Mouse (Mus musculus): Measurements from ENCODE around the gene Gnmt.
"Not testable (repeated sequence)": the region's sequence is repeated elsewhere in the genome, so short reads cannot be mapped to it uniquely, and the experiment has no call there.

Gnmt gene

GRCm38 (mm10) chr17:46728904-46729318 lies at the start of gene Gnmt:
Gene Gnmt, minus strand, starts transcription at chr17:46729168.
- no peak for DNase-seq (ENCODE audit: low read depth, low spot score)

DNA sequence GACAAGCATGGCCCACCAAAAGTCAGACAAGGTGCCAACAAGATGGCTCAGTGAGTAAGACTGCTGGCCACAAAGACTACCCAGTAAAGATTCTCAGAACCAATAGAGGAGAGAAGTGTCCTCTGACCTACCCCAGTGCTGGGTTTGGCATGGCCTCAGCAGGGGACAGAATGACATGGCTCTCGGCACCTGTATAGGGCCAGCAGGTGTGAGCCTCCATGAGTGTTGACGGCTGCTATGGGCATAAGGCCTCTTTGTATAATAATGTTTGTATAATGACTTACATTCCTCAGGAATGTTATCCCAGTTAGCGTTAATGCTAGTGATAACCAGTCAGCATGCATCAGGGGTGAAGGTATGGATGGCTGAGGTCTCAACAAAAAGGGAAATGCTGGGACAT lies 47.1 kb upstream of the Gnmt start:
- DNase-seq (ENCODE audit: low read depth, low spot score): no peak

GRCm38 (mm10) chr17:46775070-46775469 lies 46.1 kb upstream of the Gnmt start:
- no peak for DNase-seq (ENCODE audit: low read depth, low spot score)

DNA sequence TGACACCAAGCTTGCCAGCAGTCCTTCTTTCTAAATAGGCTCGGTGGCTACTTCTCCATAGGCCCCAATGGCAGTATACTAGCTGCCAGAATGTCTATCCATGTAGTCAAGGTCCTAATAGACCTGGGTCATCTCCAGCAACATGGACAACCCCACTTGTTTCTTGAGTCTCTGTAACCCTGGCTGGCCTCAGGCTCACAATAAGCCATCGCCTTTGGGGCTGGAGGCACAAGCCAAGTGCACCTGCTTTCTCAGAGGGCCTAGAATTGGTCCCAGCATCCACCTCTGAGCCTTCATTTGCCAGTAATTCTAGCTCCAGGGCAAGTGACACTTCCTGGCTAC lies 45.1 kb upstream of the Gnmt start:
- no peak for DNase-seq (ENCODE audit: low read depth, low spot score)

- DNase-seq (ENCODE audit: low read depth, low spot score): no peak
Observed at GRCm38 (mm10) chr17:46773278-46774130, 44.5 kb upstream of the Gnmt start.

- DNase-seq (ENCODE audit: low read depth, low spot score): peak; percentile 79
Observed at GRCm38 (mm10) chr17:46772404-46773277, 43.7 kb upstream of the Gnmt start, which contains the start of gene 2310039H08Rik. Gene 2310039H08Rik, plus strand, starts transcription at chr17:46772635.

DNA sequence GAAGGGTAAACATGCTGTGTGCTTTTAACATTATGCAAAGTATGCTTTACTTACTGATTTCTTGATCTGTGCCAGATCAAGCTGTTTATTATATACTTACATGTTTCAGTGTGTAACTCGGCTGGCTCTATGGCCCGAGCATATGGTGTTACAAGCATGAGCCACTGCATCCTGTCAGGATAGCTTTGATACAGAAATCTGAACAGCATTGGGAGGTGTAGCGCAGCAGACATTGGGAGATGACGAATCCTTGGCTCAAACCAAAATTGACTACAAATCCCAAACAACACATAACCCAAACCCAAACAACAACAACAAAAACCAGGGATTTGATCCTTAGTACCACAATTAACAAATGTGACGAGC lies 43.1 kb upstream of the Gnmt start:
- DNase-seq (ENCODE audit: low read depth, low spot score): no peak

DNA sequence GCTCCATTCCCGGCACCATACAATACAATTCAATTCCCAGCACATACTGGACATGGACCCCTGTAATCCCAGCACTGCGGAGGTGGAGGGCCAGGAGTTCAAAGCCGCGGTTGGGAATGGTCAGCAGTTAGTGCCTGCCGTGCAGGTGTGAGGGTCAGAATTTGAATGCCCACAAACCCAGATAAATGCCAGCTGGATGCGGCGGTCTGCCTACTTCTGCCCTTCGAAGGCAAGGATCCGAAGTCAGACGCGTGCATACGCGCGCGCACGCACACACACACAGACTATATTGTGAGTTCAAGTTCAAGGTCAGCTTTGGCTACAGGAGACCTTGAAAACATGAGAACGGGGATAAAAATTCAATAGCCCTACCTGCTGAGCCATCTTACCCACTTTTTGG lies 42.6 kb upstream of the Gnmt start:
- DNase-seq (ENCODE audit: low read depth, low spot score): no peak

DNA sequence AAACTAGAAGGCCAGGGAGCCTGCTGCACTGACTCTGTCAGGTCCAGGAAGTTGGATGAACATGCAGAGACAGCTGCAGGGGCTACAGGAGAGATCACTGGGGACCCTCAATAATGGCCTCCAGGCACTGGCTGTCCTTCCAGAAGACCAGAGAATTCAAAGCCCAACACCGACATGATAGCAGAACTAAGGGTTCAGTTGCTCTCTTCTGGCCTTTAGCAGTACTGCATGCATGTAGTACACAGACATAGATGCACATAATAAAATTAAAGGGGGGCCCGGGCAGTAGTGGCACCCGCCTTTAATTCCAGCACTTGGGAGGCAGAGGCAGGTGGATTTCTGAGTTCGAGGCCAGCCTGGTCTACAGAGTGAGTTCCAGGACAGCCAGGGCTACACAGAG lies 42.1 kb upstream of the Gnmt start:
- DNase-seq (ENCODE audit: low read depth, low spot score): no peak

DNA sequence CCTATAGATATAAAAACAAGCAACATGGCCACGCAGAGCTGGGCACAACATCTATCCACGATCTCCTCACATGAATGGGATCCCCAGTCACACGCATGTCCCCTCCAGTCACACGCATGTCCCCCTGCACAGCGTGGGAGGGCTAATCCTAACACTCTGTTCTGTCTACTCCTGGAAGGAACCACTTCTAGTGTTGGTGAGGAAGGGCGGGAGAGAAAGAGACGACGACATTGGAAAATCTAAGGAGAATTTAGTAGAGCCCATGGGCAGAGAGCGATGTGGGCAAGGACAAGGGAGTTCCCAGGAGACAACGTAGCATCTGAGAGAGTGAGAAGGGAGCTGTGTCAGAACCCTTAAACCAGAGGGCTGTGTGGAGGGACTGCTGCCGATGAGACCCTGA lies 41.6 kb upstream of the Gnmt start:
- DNase-seq (ENCODE audit: low read depth, low spot score): no peak

GRCm38 (mm10) chr17:46767868-46768267 lies 38.9 kb upstream of the Gnmt start:
- no peak for DNase-seq (ENCODE audit: low read depth, low spot score)

DNA sequence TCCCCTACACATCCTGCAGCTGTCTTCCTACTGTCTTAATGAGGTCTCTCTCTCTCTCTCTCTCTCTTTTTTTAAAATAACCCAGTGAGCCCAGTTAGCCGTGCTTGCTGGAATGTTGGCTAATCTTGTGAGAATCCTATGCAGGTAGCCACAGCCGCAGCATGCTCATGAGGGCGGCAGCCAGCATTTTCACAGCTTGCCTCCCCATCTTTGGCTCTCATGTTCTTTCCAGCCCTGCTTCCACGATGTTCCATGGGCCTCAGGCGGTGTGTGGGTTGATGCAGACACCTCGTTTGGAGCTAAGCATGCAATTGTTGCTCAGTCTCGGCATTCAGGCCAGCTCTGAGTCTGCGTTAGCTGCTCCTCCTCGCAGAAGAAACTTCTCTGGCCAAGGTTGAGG lies 35.9 kb upstream of the Gnmt start:
- not testable (repeated sequence) for DNase-seq (ENCODE audit: low read depth, low spot score)

DNA sequence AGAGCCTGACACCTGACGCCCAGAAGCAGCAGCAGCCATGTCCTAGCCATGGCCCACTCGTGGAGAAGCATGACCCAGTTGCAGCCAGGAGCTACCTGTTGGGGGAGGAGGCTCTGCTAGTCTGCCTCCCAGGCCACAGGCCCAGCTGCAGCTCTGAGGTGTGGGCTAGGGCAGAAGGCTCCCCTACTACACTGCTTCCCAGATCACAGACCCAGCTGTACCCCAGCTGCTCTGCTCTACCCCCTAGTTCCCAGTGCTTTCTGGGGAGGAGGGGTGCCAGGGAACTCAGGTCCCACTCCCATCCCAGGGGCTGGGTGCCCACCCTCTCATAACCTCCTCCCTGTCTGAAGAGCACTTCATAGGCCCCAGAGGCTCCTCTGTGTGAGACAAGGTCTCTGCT lies 34.6 kb upstream of the Gnmt start, which contains the start of gene Ptcra:
Ptcra (minus strand) TSS at position 169 of the 400 bp plus-strand sequence.
- DNase-seq (ENCODE audit: low read depth, low spot score): no peak

- DNase-seq (ENCODE audit: low read depth, low spot score): no peak
Observed at GRCm38 (mm10) chr17:46758753-46759152, 29.8 kb upstream of the Gnmt start.

DNA sequence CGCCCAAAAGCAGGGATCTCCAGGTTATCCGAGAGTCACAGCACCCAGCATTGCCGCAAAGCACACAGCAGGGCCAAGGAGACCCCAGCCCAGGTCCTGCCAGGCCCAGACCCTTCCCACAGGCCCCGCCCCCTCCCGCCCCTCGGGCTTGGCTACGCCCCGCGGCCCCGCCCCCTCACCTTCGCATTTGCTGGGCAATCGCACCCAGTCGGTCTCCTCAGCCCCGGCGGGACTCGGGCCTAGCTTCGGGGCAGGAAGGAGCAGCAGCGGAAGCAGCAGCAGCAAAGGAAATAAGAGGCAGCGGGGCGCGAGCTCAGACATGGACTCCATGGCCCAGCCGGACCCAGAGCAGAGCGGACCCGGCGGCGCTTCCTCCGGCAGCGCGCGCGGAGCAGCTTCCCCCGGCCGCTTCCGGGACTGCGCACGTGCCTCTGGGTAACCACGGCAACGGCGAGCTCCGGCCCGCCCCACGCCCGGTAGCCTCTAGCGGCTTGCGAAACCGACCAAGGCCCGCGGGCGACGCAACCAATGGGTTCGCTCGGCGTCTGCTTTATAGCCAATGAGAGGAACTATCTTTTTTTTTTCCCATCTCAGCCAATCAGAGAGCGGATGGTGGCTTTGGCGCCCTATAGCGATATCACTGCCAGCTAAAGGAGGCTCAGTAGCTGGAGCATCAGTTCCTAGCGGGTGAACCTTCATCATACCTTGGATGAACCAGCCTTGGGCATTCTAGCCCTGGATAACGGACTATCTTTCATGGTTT lies 23.0 kb upstream of the Gnmt start, which contains the start of gene Cnpy3:
Cnpy3 (minus strand) TSS at position 421 of the 763 bp plus-strand sequence.
- DNase-seq (ENCODE audit: low read depth, low spot score): peak; percentile 96

GRCm38 (mm10) chr17:46751056-46751793 lies 22.3 kb upstream of the Gnmt start:
- DNase-seq (ENCODE audit: low read depth, low spot score): no peak

DNA sequence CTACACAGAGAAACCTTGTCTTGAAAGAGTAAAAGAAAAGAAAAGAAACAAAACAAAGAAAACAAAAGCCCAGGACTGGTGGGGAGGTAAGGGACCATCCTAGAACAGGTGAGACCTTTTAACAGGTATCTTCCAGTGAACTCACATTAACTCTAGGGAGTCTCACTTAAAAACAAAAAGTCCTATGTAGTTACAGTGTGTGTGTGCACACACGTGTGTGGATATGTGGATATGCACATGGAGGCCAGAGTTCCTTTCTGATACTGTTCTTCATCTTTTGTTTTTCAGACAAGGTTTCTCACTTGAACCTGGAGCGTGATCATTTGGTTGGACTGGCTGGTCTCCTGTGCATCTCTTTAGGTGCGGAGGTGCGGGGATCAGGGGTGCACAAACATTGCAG lies 21.6 kb upstream of the Gnmt start:
- no peak for DNase-seq (ENCODE audit: low read depth, low spot score)

GRCm38 (mm10) chr17:46749282-46749681 lies 20.3 kb upstream of the Gnmt start:
- no peak for DNase-seq (ENCODE audit: low read depth, low spot score)

DNA sequence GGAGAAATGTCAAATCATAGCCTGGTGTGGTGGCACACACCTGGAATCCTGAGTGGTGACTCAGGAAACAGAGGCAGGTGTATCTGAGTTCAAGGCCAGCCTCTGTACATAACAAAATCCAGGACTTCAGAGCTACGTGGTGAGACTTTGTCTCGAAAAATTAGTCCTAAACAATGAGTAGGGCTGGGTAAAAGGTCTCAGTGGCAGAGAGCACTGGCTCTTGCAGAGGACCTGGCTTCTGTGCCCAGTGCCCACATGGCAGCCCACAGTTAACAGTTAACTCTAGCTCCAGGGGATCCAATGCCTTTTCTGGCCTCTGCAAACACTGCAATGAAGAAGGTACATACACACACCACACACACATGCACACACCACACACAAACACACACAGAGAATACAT lies 18.8 kb upstream of the Gnmt start:
- DNase-seq (ENCODE audit: low read depth, low spot score): no peak

DNA sequence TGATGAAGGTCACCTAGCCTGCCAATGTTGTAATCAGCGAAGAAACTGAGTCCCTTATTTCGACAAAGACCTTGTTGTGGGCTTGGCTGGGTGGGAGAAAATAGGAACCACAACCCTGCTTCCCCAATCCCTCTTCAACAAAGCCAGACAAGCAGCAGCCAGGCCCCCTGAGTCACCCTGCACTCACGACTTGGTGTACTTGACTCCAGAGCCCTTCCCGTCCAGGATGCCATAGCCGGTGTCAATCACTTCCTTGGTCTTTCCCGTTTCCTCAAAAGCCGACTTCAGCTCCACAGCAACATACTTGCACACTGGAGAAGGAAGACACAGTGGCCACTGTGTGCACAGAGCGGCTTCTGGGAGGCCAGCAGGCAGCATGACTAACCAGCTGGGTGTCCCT lies 18.3 kb upstream of the Gnmt start:
- no peak for DNase-seq (ENCODE audit: low read depth, low spot score)

GRCm38 (mm10) chr17:46745506-46745905 lies 16.5 kb upstream of the Gnmt start:
- no peak for DNase-seq (ENCODE audit: low read depth, low spot score)
